Mouse (Mus musculus) limb, embryonic 12.5 days (tissue): ENCODE results near the gene Dner. TPM values are rescaled to one million over a fixed set of nuclear protein-coding genes. Genes with fewer than 3 reads are reported as not detected.

Source experiments
- ATAC-seq: fragments of 200-750 bp; cut with Nextera tagmentation; 2 replicates; pipeline ENCODE4 v1.8.0; 2017; ENCODE audit warnings: low read depth, moderate TSS enrichment; ENCODE audit not compliant: insufficient number of reproducible peaks, insufficient read depth, low FRiP score, low TSS enrichment
- H3K27ac ChIP-seq: fragments of 300-500 bp; sonication (generic); 2 replicates; pipeline ENCODE4 v1.5.1; 2016; ENCODE audit warnings: mild to moderate bottlenecking, moderate library complexity
- H3K27me3 ChIP-seq: fragments of 300-500 bp; sonication (generic); 2 replicates; pipeline ENCODE4 v1.6.1; 2016; ENCODE audit warnings: mild to moderate bottlenecking, moderate library complexity
- H3K36me3 ChIP-seq: fragments of 300-500 bp; sonication (generic); 2 replicates; pipeline ENCODE4 v1.6.1; 2016; ENCODE audit warnings: mild to moderate bottlenecking, moderate library complexity
- H3K4me1 ChIP-seq: fragments of 300-500 bp; sonication (generic); replicated peaks from 2 replicates; pipeline ENCODE4 v1.6.1; 2016
- H3K4me2 ChIP-seq: fragments of 300-500 bp; sonication (generic); 2 replicates; pipeline ENCODE4 v1.6.1; 2016; ENCODE audit warnings: mild to moderate bottlenecking, moderate library complexity
- H3K4me3 ChIP-seq: fragments of 300-500 bp; sonication (generic); replicated peaks from 2 replicates; pipeline ENCODE4 v1.5.1; 2016; ENCODE audit warnings: mild to moderate bottlenecking
- H3K9ac ChIP-seq: fragments of 300-500 bp; sonication (generic); replicated peaks from 2 replicates; pipeline ENCODE4 v1.6.1; 2016; ENCODE audit warnings: mild to moderate bottlenecking, moderate library complexity
- H3K9me3 ChIP-seq: fragments of 300-500 bp; sonication (generic); 2 replicates; pipeline ENCODE4 v1.6.1; 2016; ENCODE audit warnings: mild to moderate bottlenecking, moderate library complexity
- WGBS: fragments of 180-500 bp; shearing (Covaris S2); methylation state at CpG from one replicate; pipeline ENCODE4 v1.1.7; 2016; 5-methylcytosine and 5-hydroxymethylcytosine counted together
- polyA plus RNA-seq: library from polyadenylated mRNA; unstranded; fragments of >200 nt; fragmentation: Nextera tagmentation; extraction: Ambion mirVana; gene quantifications from 2 replicates; pipeline ENCODE4 v1.2.1, GENCODE M21; 2016

The Dner gene
- polyA plus RNA-seq, 1 experiment from 2014 or later, result 4.7 TPM

- Histone ChIP-seq H3K4me3 (no peak overlapping the region), H3K9me3 (no peaks in the 10 kb centered on the region), H3K27me3 (peaks cover 4% of the 10 kb centered on the region; the same call in 1 of the 2 replicates), H3K27ac (no peak overlapping the region), H3K4me2 (no peak overlapping the region), H3K9ac (no peak overlapping the region), H3K36me3 (no peaks in the 10 kb centered on the region), H3K4me1 (no peaks in the 10 kb centered on the region)
- WGBS, result 67% methylated on average over 4 of the region's 4 CpGs
- 0 out of 2 replicates have a peak, but pooled peaks have one; percentile 52 for ATAC-seq
Measured at GRCm38 (mm10) chr1:84524413-84524812, 171.6 kb downstream of the Dner start.

- no peak for ATAC-seq
- H3K4me3 ChIP-seq, result no peak overlapping the region
- H3K27me3 ChIP-seq, result no peaks in the 10 kb centered on the region
- no peaks in the 10 kb centered on the region for H3K36me3 ChIP-seq
- 66% methylated on average over 4 of the region's 4 CpGs for WGBS
- no peak overlapping the region for H3K4me2 ChIP-seq
- no peaks in the 10 kb centered on the region for H3K9me3 ChIP-seq
- no peak overlapping the region for H3K27ac ChIP-seq
- H3K4me1 ChIP-seq, result no peaks in the 10 kb centered on the region
- no peak overlapping the region for H3K9ac ChIP-seq
Measured at GRCm38 (mm10) chr1:84522963-84523280, 173.1 kb downstream of the Dner start.

GRCm38 (mm10) chr1:84522256-84522962, 173.6 kb downstream of the Dner start:
- no peaks in the 10 kb centered on the region for H3K9me3 ChIP-seq
- no peak overlapping the region for H3K4me2 ChIP-seq
- H3K27me3 ChIP-seq, result no peaks in the 10 kb centered on the region
- ATAC-seq, result no peak
- H3K36me3 ChIP-seq, result no peaks in the 10 kb centered on the region
- H3K27ac ChIP-seq, result no peak overlapping the region
- H3K4me1 ChIP-seq, result no peaks in the 10 kb centered on the region
- no peak overlapping the region for H3K9ac ChIP-seq
- H3K4me3 ChIP-seq, result no peak overlapping the region
- 83% methylated on average over 4 of the region's 4 CpGs for WGBS

GRCm38 (mm10) chr1:84518347-84518746, 177.7 kb downstream of the Dner start:
- Histone ChIP-seq H3K27ac (no peak overlapping the region), H3K4me3 (no peak overlapping the region), H3K36me3 (no peaks in the 10 kb centered on the region), H3K27me3 (no peaks in the 10 kb centered on the region), H3K9ac (no peak overlapping the region), H3K4me1 (no peaks in the 10 kb centered on the region), H3K4me2 (no peak overlapping the region), H3K9me3 (no peaks in the 10 kb centered on the region)
- no peak for ATAC-seq
- WGBS, result 70% methylated on average over 4 of the region's 4 CpGs

- Histone ChIP-seq H3K36me3 (no peaks in the 10 kb centered on the region), H3K4me2 (no peak overlapping the region), H3K4me1 (no peaks in the 10 kb centered on the region), H3K27me3 (no peaks in the 10 kb centered on the region), H3K9ac (no peak overlapping the region), H3K4me3 (no peak overlapping the region), H3K27ac (no peak overlapping the region), H3K9me3 (no peaks in the 10 kb centered on the region)
- ATAC-seq, result no peak
- WGBS, result 69% methylated on average over 3 of the region's 3 CpGs
Measured at GRCm38 (mm10) chr1:84513201-84513600, 182.8 kb downstream of the Dner start.

- Histone ChIP-seq H3K9ac (no peak overlapping the region), H3K27me3 (no peaks in the 10 kb centered on the region), H3K4me1 (no peaks in the 10 kb centered on the region; the same call in 1 of the 2 replicates), H3K4me2 (no peak overlapping the region), H3K4me3 (no peak overlapping the region), H3K27ac (no peak overlapping the region), H3K36me3 (no peaks in the 10 kb centered on the region), H3K9me3 (no peaks in the 10 kb centered on the region)
- ATAC-seq, result no peak
- 78% methylated on average over 1 of the region's 1 CpGs for WGBS
Measured at GRCm38 (mm10) chr1:84508510-84508909, 187.5 kb downstream of the Dner start.

- H3K4me3 ChIP-seq, result no peak overlapping the region
- H3K4me2 ChIP-seq, result no peak overlapping the region
- H3K9me3 ChIP-seq, result no peaks in the 10 kb centered on the region
- no peak overlapping the region for H3K27ac ChIP-seq
- no peaks in the 10 kb centered on the region for H3K36me3 ChIP-seq
- no peak overlapping the region for H3K9ac ChIP-seq
- ATAC-seq, result no peak
- no peaks in the 10 kb centered on the region for H3K27me3 ChIP-seq
- no peaks in the 10 kb centered on the region; the same call in 1 of the 2 replicates for H3K4me1 ChIP-seq
Measured at GRCm38 (mm10) chr1:84507568-84507967, 188.5 kb downstream of the Dner start.

GRCm38 (mm10) chr1:84506984-84507546, 189.0 kb downstream of the Dner start:
- H3K4me3 ChIP-seq, result no peak overlapping the region
- no peaks in the 10 kb centered on the region; the same call in 1 of the 2 replicates for H3K4me1 ChIP-seq
- WGBS, result 44% methylated on average over 6 of the region's 6 CpGs
- H3K4me2 ChIP-seq, result no peak overlapping the region
- ATAC-seq, result no peak; the same call in 1 of the 2 replicates
- H3K27ac ChIP-seq, result no peak overlapping the region
- no peak overlapping the region for H3K9ac ChIP-seq
- no peaks in the 10 kb centered on the region for H3K36me3 ChIP-seq
- H3K9me3 ChIP-seq, result no peaks in the 10 kb centered on the region
- no peaks in the 10 kb centered on the region for H3K27me3 ChIP-seq

- Histone ChIP-seq H3K4me1 (no peaks in the 10 kb centered on the region), H3K27me3 (no peaks in the 10 kb centered on the region), H3K4me3 (no peak overlapping the region), H3K36me3 (no peaks in the 10 kb centered on the region), H3K4me2 (no peak overlapping the region), H3K9me3 (no peaks in the 10 kb centered on the region), H3K9ac (no peak overlapping the region), H3K27ac (no peak overlapping the region)
- ATAC-seq, result no peak
- WGBS, result 92% methylated on average over 3 of the region's 3 CpGs
Measured at GRCm38 (mm10) chr1:84500673-84501072, 195.3 kb downstream of the Dner start.

- 83% methylated on average over 6 of the region's 6 CpGs for WGBS
- Histone ChIP-seq H3K4me2 (no peak overlapping the region), H3K36me3 (no peaks in the 10 kb centered on the region), H3K27me3 (no peaks in the 10 kb centered on the region), H3K27ac (no peak overlapping the region), H3K4me3 (no peak overlapping the region), H3K9me3 (no peaks in the 10 kb centered on the region), H3K9ac (no peak overlapping the region), H3K4me1 (no peaks in the 10 kb centered on the region)
- ATAC-seq, result no peak
Measured at GRCm38 (mm10) chr1:84491732-84492131, 204.3 kb downstream of the Dner start.

- Histone ChIP-seq H3K27ac (no peak overlapping the region), H3K27me3 (no peaks in the 10 kb centered on the region), H3K9me3 (no peaks in the 10 kb centered on the region), H3K9ac (no peak overlapping the region), H3K4me1 (no peaks in the 10 kb centered on the region), H3K4me3 (no peak overlapping the region), H3K36me3 (no peaks in the 10 kb centered on the region), H3K4me2 (no peak overlapping the region)
- no peak for ATAC-seq
- WGBS, result 97% methylated on average over 1 of the region's 1 CpGs
Measured at GRCm38 (mm10) chr1:84488546-84488945, 207.5 kb downstream of the Dner start.

- Histone ChIP-seq H3K36me3 (no peaks in the 10 kb centered on the region), H3K27ac (no peak overlapping the region), H3K9ac (no peak overlapping the region), H3K9me3 (no peaks in the 10 kb centered on the region), H3K27me3 (no peaks in the 10 kb centered on the region), H3K4me1 (no peaks in the 10 kb centered on the region), H3K4me2 (no peak overlapping the region), H3K4me3 (no peak overlapping the region)
- ATAC-seq, result no peak
Measured at GRCm38 (mm10) chr1:84485066-84485465, 211.0 kb downstream of the Dner start.
